Mouse (Mus musculus) CH12.LX (cell line): ENCODE measurements around the gene Kctd12. TPM values are rescaled to one million over a fixed set of nuclear protein-coding genes. Genes with fewer than 3 reads are reported as not detected.

ENCODE experiments used
- DNase-seq: peaks from one replicate; pipeline ENCODE4 v3.0.0-alpha.2; 2013; ENCODE audit errors: extremely low read depth
- H3K27ac ChIP-seq: 2 replicates; pipeline ENCODE4 v1.5.1; 2012; ENCODE audit warnings: low read depth, mild to moderate bottlenecking, control low read depth, moderate library complexity; ENCODE audit not compliant: insufficient read depth
- H3K27me3 ChIP-seq: replicated peaks from 2 replicates; pipeline ENCODE3; 2012; ENCODE audit warnings: inconsistent platforms
- H3K36me3 ChIP-seq, 2 experiments: replicated peaks in 1 of 2; 2 replicates each; pipeline versions ENCODE3 to v1.6.1; 2012; ENCODE audit warnings: inconsistent platforms in 1 of 2, low read length in 1 of 2, mild to moderate bottlenecking in 1 of 2, mixed read lengths in 1 of 2, moderate library complexity in 1 of 2; ENCODE audit not compliant: control insufficient read depth in 1 of 2, insufficient read depth in 1 of 2
- H3K4me1 ChIP-seq, 2 experiments: 2 replicates each; pipeline ENCODE4 v1.6.1; 2012; ENCODE audit warnings: inconsistent platforms in 1 of 2, moderate library complexity in 1 of 2; ENCODE audit not compliant: insufficient read depth in 2 of 2, control insufficient read depth in 1 of 2
- H3K4me2 ChIP-seq: 2 replicates; pipeline ENCODE4 v1.6.1; 2012; ENCODE audit warnings: low read depth, mild to moderate bottlenecking, control low read depth; ENCODE audit not compliant: poor library complexity, insufficient read depth, severe bottlenecking
- H3K4me3 ChIP-seq, 3 experiments: fragments of 150-350 bp in 1 of 3; sonication (generic) in 1 of 3; replicated peaks in 1 of 3; 2 replicates each; pipeline versions ENCODE3 to v1.5.1; 2011 to 2012; ENCODE audit warnings: low read depth in 2 of 3, low read length in 2 of 3, mild to moderate bottlenecking in 2 of 3, moderate library complexity in 2 of 3, control low read depth in 1 of 3, improper control_type of control experiment in 1 of 3, inconsistent platforms in 1 of 3, mixed read lengths in 1 of 3; ENCODE audit not compliant: poor library complexity in 1 of 3
- H3K79me2 ChIP-seq: replicated peaks from 2 replicates; pipeline ENCODE4 v1.6.1; 2012; ENCODE audit warnings: mild to moderate bottlenecking, moderate library complexity; ENCODE audit not compliant: control insufficient read depth, poor library complexity, insufficient read depth, severe bottlenecking; ENCODE audit errors: extremely low read depth
- H3K9ac ChIP-seq: 2 replicates; pipeline ENCODE4 v1.6.1; 2012; ENCODE audit warnings: low read depth, mild to moderate bottlenecking, control low read depth, moderate library complexity; ENCODE audit not compliant: insufficient read depth
- H3K9me3 ChIP-seq: replicated peaks from 2 replicates; pipeline ENCODE3; 2012; ENCODE audit warnings: low read length, inconsistent platforms, mixed read lengths
- BHLHE40 ChIP-seq: IDR thresholded peaks from 2 replicates; pipeline ENCODE4 v1.6.1; 2011; ENCODE audit warnings: mild to moderate bottlenecking, low read depth, low read length, improper control_type of control experiment
- CHD1 ChIP-seq: IDR thresholded peaks from 2 replicates; pipeline ENCODE4 v1.6.1; 2012; ENCODE audit warnings: low read depth, low read length, improper control_type of control experiment, inconsistent platforms
- CTCF ChIP-seq, 2 experiments: IDR thresholded peaks in 1 of 2; conservative IDR thresholded peaks in 1 of 2; 2 replicates each; pipeline ENCODE4 v1.5.1; 2011 to 2012; ENCODE audit warnings: low read depth in 2 of 2, low read length in 2 of 2, improper control_type of control experiment in 1 of 2, inconsistent platforms in 1 of 2, mild to moderate bottlenecking in 1 of 2, moderate library complexity in 1 of 2
- E2F4 ChIP-seq: IDR thresholded peaks from 2 replicates; pipeline ENCODE4 v1.6.1; 2011; ENCODE audit warnings: low read depth, low read length, improper control_type of control experiment; ENCODE audit not compliant: insufficient replicate concordance
- ELF1 ChIP-seq: IDR thresholded peaks from 2 replicates; pipeline ENCODE4 v1.6.1; 2014; ENCODE audit warnings: low read depth, mild to moderate bottlenecking, inconsistent platforms, low read length, improper control_type of control experiment
- ETS1 ChIP-seq: conservative IDR thresholded peaks from 2 replicates; pipeline ENCODE4 v1.6.1; 2012; ENCODE audit warnings: low read depth, mild to moderate bottlenecking, inconsistent platforms, low read length, improper control_type of control experiment, moderate library complexity
- GABPA ChIP-seq: IDR thresholded peaks from 2 replicates; pipeline ENCODE4 v1.6.1; 2012; ENCODE audit warnings: low read depth, low read length, improper control_type of control experiment, inconsistent platforms; ENCODE audit not compliant: insufficient replicate concordance
- IRF4 ChIP-seq: IDR thresholded peaks from 2 replicates; pipeline ENCODE4 v1.6.1; 2014; ENCODE audit warnings: low read depth, mild to moderate bottlenecking, inconsistent platforms, low read length, improper control_type of control experiment
- JUN ChIP-seq: IDR thresholded peaks from 2 replicates; pipeline ENCODE4 v1.6.1; 2011; ENCODE audit warnings: low read depth, mild to moderate bottlenecking, low read length, improper control_type of control experiment, moderate library complexity; ENCODE audit not compliant: insufficient read depth
- MAX ChIP-seq: IDR thresholded peaks from 2 replicates; pipeline ENCODE4 v1.6.1; 2011; ENCODE audit warnings: low read length, improper control_type of control experiment
- MAZ ChIP-seq: IDR thresholded peaks from 2 replicates; pipeline ENCODE4 v1.6.1; 2012; ENCODE audit warnings: low read depth, mild to moderate bottlenecking, inconsistent platforms, low read length, improper control_type of control experiment, moderate library complexity
- MEF2A ChIP-seq: IDR thresholded peaks from 2 replicates; pipeline ENCODE4 v1.6.1; 2014; ENCODE audit warnings: low read depth, mild to moderate bottlenecking, inconsistent platforms, low read length, improper control_type of control experiment, borderline replicate concordance
- MXI1 ChIP-seq: IDR thresholded peaks from 2 replicates; pipeline ENCODE4 v1.6.1; 2011; ENCODE audit warnings: mild to moderate bottlenecking, low read depth, low read length, improper control_type of control experiment
- MYC ChIP-seq: IDR thresholded peaks from 2 replicates; pipeline ENCODE4 v1.6.1; 2011; ENCODE audit warnings: low read depth, mild to moderate bottlenecking, improper control_type of control experiment, low read length
- NELFE ChIP-seq: IDR thresholded peaks from 2 replicates; pipeline ENCODE4 v1.6.1; 2011; ENCODE audit warnings: low read depth, low read length, improper control_type of control experiment
- NRF1 ChIP-seq: IDR thresholded peaks from 2 replicates; pipeline ENCODE4 v1.6.1; 2014; ENCODE audit warnings: low read depth, mild to moderate bottlenecking, inconsistent platforms, low read length, improper control_type of control experiment, moderate library complexity
- PAX5 ChIP-seq: IDR thresholded peaks from 2 replicates; pipeline ENCODE4 v1.6.1; 2012; ENCODE audit warnings: low read length, inconsistent platforms, mixed read lengths
- POLR2A ChIP-seq: IDR thresholded peaks from 2 replicates; pipeline ENCODE4 v1.6.1; 2011; ENCODE audit warnings: low read depth, mild to moderate bottlenecking, improper control_type of control experiment, low read length
- POLR2AphosphoS2 ChIP-seq: IDR thresholded peaks from 2 replicates; pipeline ENCODE4 v1.6.1; 2011; ENCODE audit warnings: low read depth, low read length, improper control_type of control experiment
- RAD21 ChIP-seq: IDR thresholded peaks from 2 replicates; pipeline ENCODE4 v1.6.1; 2011; ENCODE audit warnings: low read depth, mild to moderate bottlenecking, low read length, improper control_type of control experiment, moderate library complexity
- RCOR1 ChIP-seq: conservative IDR thresholded peaks from 2 replicates; pipeline ENCODE4 v1.6.1; 2012; ENCODE audit warnings: low read depth, mild to moderate bottlenecking, inconsistent platforms, low read length, improper control_type of control experiment
- SIN3A ChIP-seq: IDR thresholded peaks from 2 replicates; pipeline ENCODE4 v1.6.1; 2012; ENCODE audit warnings: low read length, improper control_type of control experiment, inconsistent platforms
- SMC3 ChIP-seq: IDR thresholded peaks from 2 replicates; pipeline ENCODE4 v1.6.1; 2011; ENCODE audit warnings: low read depth, low read length, improper control_type of control experiment
- TCF12 ChIP-seq: IDR thresholded peaks from 2 replicates; pipeline ENCODE4 v1.6.1; 2014; ENCODE audit warnings: low read depth, mild to moderate bottlenecking, inconsistent platforms, low read length, improper control_type of control experiment
- UBTF ChIP-seq: IDR thresholded peaks from 2 replicates; pipeline ENCODE4 v1.6.1; 2012; ENCODE audit warnings: low read depth, mild to moderate bottlenecking, inconsistent platforms, low read length, improper control_type of control experiment, moderate library complexity
- USF1 ChIP-seq: IDR thresholded peaks from 2 replicates; pipeline ENCODE4 v1.6.1; 2014; ENCODE audit warnings: low read depth, mild to moderate bottlenecking, inconsistent platforms, low read length, improper control_type of control experiment
- USF2 ChIP-seq: conservative IDR thresholded peaks from 2 replicates; pipeline ENCODE4 v1.6.1; 2011; ENCODE audit warnings: low read depth, low read length, improper control_type of control experiment
- ZC3H11A ChIP-seq: IDR thresholded peaks from 2 replicates; pipeline ENCODE4 v1.6.1; 2012; ENCODE audit warnings: low read depth, mild to moderate bottlenecking, inconsistent platforms, low read length, improper control_type of control experiment
- ZKSCAN1 ChIP-seq: IDR thresholded peaks from 2 replicates; pipeline ENCODE4 v1.6.1; 2012; ENCODE audit warnings: low read depth, inconsistent platforms, low read length, improper control_type of control experiment, borderline replicate concordance
- ZNF384 ChIP-seq: IDR thresholded peaks from 2 replicates; pipeline ENCODE4 v1.6.1; 2012; ENCODE audit warnings: low read depth, low read length, improper control_type of control experiment, inconsistent platforms
- dilution Hi-C: fragments of 300-500 bp; cut with MboI; formaldehyde crosslinking; loops from 2 replicates; pipeline ENCODE4 v1.14.3; 2020; ENCODE audit warnings: low sequenced_read_pairs; ENCODE audit not compliant: extremely low pct_unique_long_range_greater_than_20kb, extremely low pct_ligation_motif_present
- in situ Hi-C: fragments of 300-500 bp; cut with MboI; formaldehyde crosslinking; loops from 3 replicates; pipeline ENCODE4 v1.14.3; 2019; ENCODE audit warnings: low sequenced_read_pairs, low pct_ligation_motif_present, low pct_unique_long_range_greater_than_20kb, mixed read lengths
- polyA plus RNA-seq: library from polyadenylated mRNA; unstranded; fragments of >175 nt; gene quantifications from 2 replicates; pipeline ENCODE4 v1.2.1, GENCODE M21; 2012; ENCODE audit warnings: low read depth; ENCODE audit not compliant: insufficient read length
- total RNA-seq, 2 experiments: library from RNA; depleted of rRNA; stranded (reverse); fragments of 300-350 nt in 1 of 2; fragments of >200 nt in 1 of 2; gene quantifications; 2 replicates each; pipeline ENCODE4 v1.2.3; 2012 to 2014

The Kctd12 gene
- total and polyA plus RNA-seq, 3 experiments: 21.4 to 35.4 (median 21.8) TPM

GRCm38 (mm10) chr14:102980986-102981385 lies 1.5 kb downstream of the Kctd12 start:
- H3K9me3 ChIP-seq: no peaks in the 10 kb centered on the region
- peak overlapping the region; percentile 89 for H3K27ac ChIP-seq
- peak overlapping the region; percentile 86 for H3K4me2 ChIP-seq
- peak overlapping the region; percentile 70 to 82 (median 73) for H3K4me3 ChIP-seq
- no peaks in the 10 kb centered on the region for H3K27me3 ChIP-seq
- H3K79me2 ChIP-seq: peaks cover 30% of the 10 kb centered on the region
- in situ Hi-C loops: loop anchor here (5.0 to 25.0 kb wide), 3 partner anchors 74 to 469 kb away; no protein-coding TSS in a partner anchor
- peak overlapping the region; percentile 79 for H3K9ac ChIP-seq
- DNase-seq: peak; percentile 38
- H3K36me3 ChIP-seq: peaks cover 0 to 3% of the 10 kb centered on the region in 2 experiments
- TF ChIP-seq RCOR1: no peak
- no peak for TF ChIP-seq JUN
- no peak for TF ChIP-seq POLR2AphosphoS2
- TF ChIP-seq MXI1: no peak
- TF ChIP-seq ZNF384: no peak
- no peak for TF ChIP-seq RAD21
- no peak for TF ChIP-seq UBTF
- no peak for TF ChIP-seq ETS1
- no peak for TF ChIP-seq IRF4
- dilution Hi-C loops: loop anchor here (25.0 kb wide), 1 partner anchor 169 kb away; no protein-coding TSS in a partner anchor
- peaks cover 0 to 24% of the 10 kb centered on the region in 2 experiments; a peak in 2 of 4 replicates for H3K4me1 ChIP-seq

GRCm38 (mm10) chr14:102980481-102980880 lies 2.0 kb downstream of the Kctd12 start:
- peak overlapping the region; percentile 70 to 82 (median 73) for H3K4me3 ChIP-seq
- H3K9ac ChIP-seq: peak overlapping the region; percentile 79
- H3K9me3 ChIP-seq: no peaks in the 10 kb centered on the region
- H3K79me2 ChIP-seq: peaks cover 30% of the 10 kb centered on the region
- H3K27me3 ChIP-seq: no peaks in the 10 kb centered on the region
- H3K4me2 ChIP-seq: peak overlapping the region; percentile 86
- H3K27ac ChIP-seq: peak overlapping the region; percentile 34; the same call in 1 of the 2 replicates
- in situ Hi-C loops: loop anchor here (5.0 to 25.0 kb wide), 3 partner anchors 73 to 468 kb away; no protein-coding TSS in a partner anchor
- dilution Hi-C loops: loop anchor here (25.0 kb wide), 1 partner anchor 168 kb away; no protein-coding TSS in a partner anchor
- H3K36me3 ChIP-seq: peaks cover 0 to 3% of the 10 kb centered on the region in 2 experiments
- peak; percentile 78 for DNase-seq
- H3K4me1 ChIP-seq: peaks cover 0 to 29% of the 10 kb centered on the region in 2 experiments; a peak in 2 of 4 replicates
- no peak for TF ChIP-seq ZNF384
- peak; percentile 30; the same call in 1 of the 2 replicates for TF ChIP-seq TCF12
- TF ChIP-seq BHLHE40: peak; percentile 28; the same call in 1 of the 2 replicates
- peak in 1 of 2 experiments; percentile 74; a peak in 2 of 4 replicates for TF ChIP-seq CTCF (conservative IDR thresholded peaks at IDR 0.05 in 1 of 2, IDR thresholded peaks at IDR 0.05 in 1 of 2; ENCODE audit: low read depth in 2 of 2, low read length in 2 of 2)
- peak; percentile 69; the same call in 1 of the 2 replicates for TF ChIP-seq MAZ
- TF ChIP-seq GABPA: no peak
- TF ChIP-seq MAX: 0 out of 2 replicates have a peak, but pooled peaks have one; percentile 34
- no peak for TF ChIP-seq ELF1
- TF ChIP-seq CHD1: peak; percentile 64; the same call in 1 of the 2 replicates
- no peak for TF ChIP-seq ZC3H11A
- TF ChIP-seq POLR2A: no peak
- TF ChIP-seq SIN3A: peak; percentile 68; the same call in 1 of the 2 replicates
- TF ChIP-seq POLR2AphosphoS2: no peak
- TF ChIP-seq MEF2A: 0 out of 2 replicates have a peak, but pooled peaks have one; percentile 47
- TF ChIP-seq USF2: no peak
- TF ChIP-seq NELFE: no peak
- peak; percentile 22; the same call in 1 of the 2 replicates for TF ChIP-seq RCOR1
- no peak for TF ChIP-seq USF1
- TF ChIP-seq IRF4: no peak
- TF ChIP-seq E2F4: no peak
- no peak for TF ChIP-seq JUN
- no peak for TF ChIP-seq PAX5
- TF ChIP-seq ETS1: peak; percentile 19; the same call in 1 of the 2 replicates
- TF ChIP-seq ZKSCAN1: no peak
- 0 out of 2 replicates have a peak, but pooled peaks have one; percentile 20 for TF ChIP-seq MYC
- peak; percentile 76; the same call in 1 of the 2 replicates for TF ChIP-seq MXI1
- TF ChIP-seq SMC3: peak; percentile 59
- no peak for TF ChIP-seq UBTF
- TF ChIP-seq NRF1: no peak
